Mouse (Mus musculus): ENCODE measurements around the gene Sult2b1. TPM values are rescaled to one million over a fixed set of nuclear protein-coding genes. Genes with fewer than 3 reads are reported as not detected.

Sult2b1 gene
- polyA plus RNA-seq, 1 experiment from 2014 or later = 2.9 TPM

- no peak overlapping the region for H3K4me2 ChIP-seq (replicated peaks)
- peaks cover 24% of the 10 kb centered on the region for H3K27me3 ChIP-seq (replicated peaks)
- no peak overlapping the region for H3K27ac ChIP-seq
- no peak overlapping the region for H3K4me3 ChIP-seq (replicated peaks)
- H3K9ac ChIP-seq = no peak overlapping the region
- WGBS = 83% methylated on average over 7 of the region's 7 CpGs
- peaks cover 13% of the 10 kb centered on the region for H3K4me1 ChIP-seq (replicated peaks)
- H3K9me3 ChIP-seq = no peaks in the 10 kb centered on the region
- ATAC-seq = no peak
- H3K36me3 ChIP-seq = no peaks in the 10 kb centered on the region
Observed at GRCm38 (mm10) chr7:45697894-45698293, 86.6 kb downstream of the Sult2b1 start.

GRCm38 (mm10) chr7:45695098-45695497 lies 89.4 kb downstream of the Sult2b1 start:
- no peak for ATAC-seq
- Histone ChIP-seq H3K4me3 (replicated peaks) (no peak overlapping the region), H3K9ac (no peak overlapping the region), H3K4me2 (replicated peaks) (no peak overlapping the region), H3K27me3 (replicated peaks) (peaks cover 18% of the 10 kb centered on the region), H3K4me1 (replicated peaks) (peaks cover 7% of the 10 kb centered on the region), H3K9me3 (no peaks in the 10 kb centered on the region), H3K36me3 (no peaks in the 10 kb centered on the region), H3K27ac (no peak overlapping the region)
- 17% methylated on average over 6 of the region's 6 CpGs for WGBS

- WGBS = 90% methylated on average over 50 of the region's 50 CpGs
- Histone ChIP-seq H3K9ac (no peak within 1 kb of the TSS), H3K27ac (no peak within 1 kb of the TSS), H3K4me2 (replicated peaks) (no peak within 1 kb of the TSS), H3K4me1 (replicated peaks) (no peaks in the 10 kb centered on the region), H3K4me3 (replicated peaks) (no peak within 1 kb of the TSS), H3K9me3 (no peaks in the 10 kb centered on the region), H3K36me3 (no peaks in the 10 kb centered on the region), H3K27me3 (replicated peaks) (peaks cover 8% of the 10 kb centered on the region)
- ATAC-seq = no peak
Observed at GRCm38 (mm10) chr7:45693921-45694591, 90.4 kb downstream of the Sult2b1 start, which contains the start of gene Sec1. Gene Sec1, minus strand, starts transcription at chr7:45694402.

DNA sequence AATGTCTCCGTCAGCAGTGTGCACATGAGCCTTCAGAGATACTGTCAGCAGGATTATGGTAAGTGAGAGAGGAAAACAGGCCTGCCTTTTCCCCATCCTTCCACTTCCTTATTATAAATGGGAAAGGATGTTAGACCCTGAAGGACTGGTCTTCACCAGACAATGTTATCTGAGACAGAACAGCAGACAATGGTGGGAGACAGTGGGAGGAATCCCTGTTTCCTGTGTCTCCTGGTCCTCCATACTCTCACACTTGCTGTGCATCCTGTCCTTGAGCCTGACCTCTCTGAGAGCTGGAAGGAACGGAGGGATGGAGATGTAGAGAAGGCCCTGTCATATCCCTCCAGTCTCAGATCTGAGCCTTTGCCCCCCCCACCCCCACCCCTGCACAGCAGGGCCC lies 92.1 kb downstream of the Sult2b1 start:
- no peaks in the 10 kb centered on the region for H3K4me1 ChIP-seq (replicated peaks)
- H3K27ac ChIP-seq = no peak overlapping the region
- no peaks in the 10 kb centered on the region; the same call in 1 of the 2 replicates for H3K27me3 ChIP-seq (replicated peaks)
- no peaks in the 10 kb centered on the region for H3K36me3 ChIP-seq
- H3K4me3 ChIP-seq (replicated peaks) = no peak overlapping the region
- H3K9me3 ChIP-seq = no peaks in the 10 kb centered on the region
- no peak overlapping the region for H3K9ac ChIP-seq
- 79% methylated on average over 2 of the region's 2 CpGs for WGBS
- no peak for ATAC-seq
- H3K4me2 ChIP-seq (replicated peaks) = no peak overlapping the region

DNA sequence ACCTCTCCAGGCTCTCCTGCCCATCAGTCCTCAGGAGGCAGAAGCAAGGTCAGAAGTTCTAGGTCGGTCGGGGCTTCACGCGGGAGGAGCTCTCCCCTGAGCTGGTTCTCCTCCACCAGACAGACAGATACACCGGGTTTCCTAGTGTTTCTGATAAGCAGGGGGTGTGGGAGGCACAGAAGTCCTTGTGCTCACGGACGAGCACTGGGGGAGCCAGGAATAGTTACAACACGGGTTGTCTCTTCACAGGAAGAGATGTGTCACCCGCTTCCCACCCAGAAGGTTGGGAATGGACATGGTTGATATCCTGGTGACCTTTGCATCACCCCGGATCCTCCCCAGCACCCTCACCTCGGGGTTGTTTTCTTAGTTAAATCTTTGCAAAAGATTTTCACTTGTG lies 94.7 kb downstream of the Sult2b1 start:
- H3K36me3 ChIP-seq = no peaks in the 10 kb centered on the region
- 57% methylated on average over 11 of the region's 11 CpGs for WGBS
- no peak overlapping the region for H3K27ac ChIP-seq
- no peak for ATAC-seq
- H3K4me2 ChIP-seq (replicated peaks) = no peak overlapping the region
- H3K27me3 ChIP-seq (replicated peaks) = no peaks in the 10 kb centered on the region; the same call in 1 of the 2 replicates
- H3K9ac ChIP-seq = no peak overlapping the region
- no peaks in the 10 kb centered on the region for H3K9me3 ChIP-seq
- no peak overlapping the region for H3K4me3 ChIP-seq (replicated peaks)
- peaks cover 19% of the 10 kb centered on the region for H3K4me1 ChIP-seq (replicated peaks)

DNA sequence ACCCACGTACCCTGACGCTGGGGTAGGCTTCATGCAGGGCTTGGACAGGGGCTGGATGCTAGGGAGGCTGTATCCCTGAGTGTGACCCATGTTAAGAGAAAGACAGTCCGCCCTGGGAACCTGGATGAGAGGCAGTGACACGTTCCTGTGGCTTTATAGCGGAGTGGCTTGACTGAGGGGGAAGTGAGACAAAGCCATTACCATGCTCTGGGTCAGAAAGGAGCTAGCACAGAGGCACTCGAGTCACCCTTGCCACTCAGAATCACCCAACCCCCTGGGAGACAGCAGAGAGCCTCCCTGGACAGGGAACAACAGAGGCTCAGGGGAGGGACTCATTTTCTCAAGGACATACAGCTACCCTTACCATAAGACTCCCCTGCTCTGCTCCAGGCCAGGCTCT lies 95.4 kb downstream of the Sult2b1 start:
- Histone ChIP-seq H3K9me3 (no peaks in the 10 kb centered on the region), H3K4me2 (replicated peaks) (no peak overlapping the region), H3K27me3 (replicated peaks) (no peaks in the 10 kb centered on the region; the same call in 1 of the 2 replicates), H3K36me3 (no peaks in the 10 kb centered on the region), H3K4me1 (replicated peaks) (peaks cover 20% of the 10 kb centered on the region), H3K27ac (no peak overlapping the region), H3K4me3 (replicated peaks) (no peak overlapping the region), H3K9ac (no peak overlapping the region)
- no peak for ATAC-seq
- WGBS = 69% methylated on average over 6 of the region's 6 CpGs

DNA sequence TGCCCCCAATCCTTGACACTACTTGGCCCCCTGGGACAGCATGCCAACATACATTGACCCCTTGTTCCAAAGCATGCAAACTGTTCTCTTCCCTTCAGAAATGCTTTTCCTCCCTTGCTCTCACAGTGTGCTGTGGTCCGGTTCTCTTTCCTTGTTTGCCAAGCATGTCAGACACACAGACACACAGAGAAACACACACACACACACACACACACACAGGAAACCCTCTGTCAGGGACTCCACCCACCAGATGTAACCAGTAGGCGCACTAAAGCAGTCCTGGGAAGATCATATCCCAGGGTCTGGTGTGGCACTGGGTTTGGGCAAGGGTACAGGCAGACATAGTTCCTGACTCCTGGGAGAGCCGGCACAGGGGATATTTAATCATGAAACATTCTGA lies 97.6 kb downstream of the Sult2b1 start:
- no peak overlapping the region for H3K9ac ChIP-seq
- ATAC-seq = no peak

GRCm38 (mm10) chr7:45685811-45686210 lies 98.7 kb downstream of the Sult2b1 start:
- 33% methylated on average over 10 of the region's 10 CpGs for WGBS
- H3K4me3 ChIP-seq (replicated peaks) = no peak overlapping the region
- peak overlapping the region; percentile 34; the same call in 1 of the 2 replicates for H3K9ac ChIP-seq
- peaks cover 30% of the 10 kb centered on the region for H3K4me1 ChIP-seq (replicated peaks)
- H3K4me2 ChIP-seq (replicated peaks) = peak overlapping the region; percentile 6; the same call in 1 of the 2 replicates
- no peaks in the 10 kb centered on the region; the same call in 1 of the 2 replicates for H3K27me3 ChIP-seq (replicated peaks)
- no peaks in the 10 kb centered on the region for H3K9me3 ChIP-seq
- H3K36me3 ChIP-seq = no peaks in the 10 kb centered on the region
- ATAC-seq = no peak
- peak overlapping the region; percentile 27; the same call in 1 of the 2 replicates for H3K27ac ChIP-seq

More for the DNA sequence above, 97.6 kb downstream of the Sult2b1 start:
- Histone ChIP-seq H3K27me3 (replicated peaks) (no peaks in the 10 kb centered on the region; the same call in 1 of the 2 replicates), H3K4me1 (replicated peaks) (peaks cover 27% of the 10 kb centered on the region), H3K27ac (no peak overlapping the region), H3K4me2 (replicated peaks) (no peak overlapping the region), H3K4me3 (replicated peaks) (no peak overlapping the region), H3K9me3 (no peaks in the 10 kb centered on the region), H3K36me3 (no peaks in the 10 kb centered on the region)
- WGBS = 53% methylated on average over 3 of the region's 3 CpGs

DNA sequence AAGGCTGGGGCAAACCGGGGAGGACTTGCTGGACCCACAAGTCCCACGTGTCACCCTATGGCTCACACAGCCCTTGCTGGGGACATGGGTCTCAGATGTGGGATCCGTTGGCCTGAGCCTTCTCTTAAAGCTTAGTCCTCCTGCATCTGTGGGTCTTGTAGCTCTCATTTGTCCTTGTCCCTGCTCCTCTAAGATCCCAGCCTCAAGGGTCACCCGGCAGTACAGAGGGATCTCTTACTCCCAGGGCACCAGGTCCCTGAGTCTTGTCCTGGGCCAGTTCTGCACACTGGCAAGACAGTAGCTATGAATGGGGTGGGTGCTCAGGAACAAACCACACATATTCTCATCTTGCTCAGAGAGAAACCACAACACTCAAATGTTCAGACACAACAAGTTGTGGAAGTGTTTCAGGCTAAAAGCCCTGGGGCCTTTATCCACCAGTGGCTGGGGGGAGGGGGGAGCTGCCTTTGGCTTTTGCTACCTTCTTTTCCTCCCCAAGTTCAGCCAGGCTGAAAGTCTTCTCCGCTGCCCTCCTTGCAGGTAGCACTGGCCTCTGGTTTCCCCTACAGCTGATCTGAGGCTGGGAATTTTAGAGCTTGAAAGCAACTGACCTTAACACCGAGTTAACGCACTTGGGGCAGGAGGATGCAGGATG lies 100.9 kb downstream of the Sult2b1 start, which contains the start of gene Ntn5:
Gene Ntn5 (plus strand): TSS at position 627 of the 655 bp plus-strand sequence.
- no peak for ATAC-seq
- WGBS = 80% methylated on average over 7 of the region's 7 CpGs
- Histone ChIP-seq H3K27me3 (replicated peaks) (no peaks in the 10 kb centered on the region; the same call in 1 of the 2 replicates), H3K4me1 (replicated peaks) (peaks cover 34% of the 10 kb centered on the region), H3K27ac (no peak within 1 kb of the TSS), H3K4me3 (replicated peaks) (no peak within 1 kb of the TSS), H3K9ac (0 out of 2 replicates have a peak within 1 kb of the TSS, but pooled peaks have one; percentile 36), H3K36me3 (no peaks in the 10 kb centered on the region), H3K9me3 (no peaks in the 10 kb centered on the region), H3K4me2 (replicated peaks) (no peak within 1 kb of the TSS)

DNA sequence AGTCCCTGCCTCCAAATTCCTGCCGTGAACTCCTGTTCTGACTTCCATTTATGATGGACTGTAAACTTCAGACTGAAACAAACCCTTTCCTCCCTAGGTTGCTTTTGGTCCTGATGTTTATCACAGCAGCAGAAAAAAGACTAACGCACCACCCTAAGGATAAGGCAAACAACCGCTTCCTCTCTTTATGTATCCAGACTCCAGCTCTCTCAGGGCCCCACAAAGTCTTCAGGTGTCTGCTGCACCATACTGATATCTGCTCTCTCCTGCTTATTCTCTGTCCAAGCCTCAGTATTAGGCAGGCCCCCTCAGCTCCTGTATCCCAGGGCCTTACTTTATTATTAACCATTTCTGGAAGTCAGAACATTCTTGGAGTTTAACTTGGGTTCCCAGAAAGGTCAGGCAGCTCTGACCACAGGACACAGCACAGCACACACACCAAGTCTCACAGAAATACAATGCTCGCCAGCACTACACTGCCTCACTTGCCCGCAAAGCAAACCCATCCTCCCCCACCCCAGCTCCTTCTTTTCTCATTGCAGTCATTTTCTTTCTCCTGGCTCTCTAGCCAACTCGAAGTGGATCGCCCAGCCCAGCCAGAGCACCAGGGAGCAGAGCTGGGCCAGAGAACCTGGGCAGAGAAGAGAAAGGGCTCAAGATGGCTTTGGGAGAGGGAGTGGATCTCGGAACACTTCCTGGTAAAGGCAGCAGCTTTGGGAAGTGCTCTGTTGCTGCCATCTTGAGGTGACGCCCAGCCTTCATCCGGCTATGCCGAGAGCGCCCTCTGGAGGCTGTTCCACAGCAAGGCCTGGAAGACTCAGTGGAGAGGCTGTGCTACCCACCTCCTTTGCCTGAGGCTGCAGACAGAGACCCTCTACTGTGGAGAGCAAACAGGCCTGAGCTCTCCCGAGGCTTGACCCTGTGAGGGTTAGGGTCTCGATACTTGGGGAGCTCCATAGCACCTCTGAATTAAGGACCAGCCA lies 102.0 kb downstream of the Sult2b1 start:
- H3K9ac ChIP-seq = peak overlapping the region; percentile 36; the same call in 1 of the 2 replicates
- no peaks in the 10 kb centered on the region for H3K27me3 ChIP-seq (replicated peaks)
- H3K9me3 ChIP-seq = no peaks in the 10 kb centered on the region
- peaks cover 41% of the 10 kb centered on the region for H3K4me1 ChIP-seq (replicated peaks)
- ATAC-seq = peak; percentile 57
- no peak overlapping the region for H3K4me3 ChIP-seq (replicated peaks)
- no peaks in the 10 kb centered on the region for H3K36me3 ChIP-seq
- 28% methylated on average over 14 of the region's 14 CpGs for WGBS
- H3K27ac ChIP-seq = peak overlapping the region; percentile 34; the same call in 1 of the 2 replicates
- H3K4me2 ChIP-seq (replicated peaks) = peak overlapping the region; percentile 49

GRCm38 (mm10) chr7:45681046-45681736 lies 103.3 kb downstream of the Sult2b1 start:
- no peaks in the 10 kb centered on the region for H3K36me3 ChIP-seq
- WGBS = 68% methylated on average over 8 of the region's 8 CpGs
- no peak overlapping the region for H3K9ac ChIP-seq
- no peak for ATAC-seq
- no peaks in the 10 kb centered on the region for H3K27me3 ChIP-seq (replicated peaks)
- peaks cover 36% of the 10 kb centered on the region for H3K4me1 ChIP-seq (replicated peaks)
- no peak overlapping the region for H3K4me3 ChIP-seq (replicated peaks)
- no peaks in the 10 kb centered on the region for H3K9me3 ChIP-seq
- no peak overlapping the region for H3K27ac ChIP-seq
- no peak overlapping the region for H3K4me2 ChIP-seq (replicated peaks)

All from intestine, embryonic 15.5 days (tissue).